Mouse (Mus musculus): ENCODE measurements at regions not wholly inside any gene's neighbourhood (a gene's known extent, or its start where the extent isn't known, plus 50 kb on each side); places are given as distances from the start of the nearest gene placed in this dataset.

DNA sequence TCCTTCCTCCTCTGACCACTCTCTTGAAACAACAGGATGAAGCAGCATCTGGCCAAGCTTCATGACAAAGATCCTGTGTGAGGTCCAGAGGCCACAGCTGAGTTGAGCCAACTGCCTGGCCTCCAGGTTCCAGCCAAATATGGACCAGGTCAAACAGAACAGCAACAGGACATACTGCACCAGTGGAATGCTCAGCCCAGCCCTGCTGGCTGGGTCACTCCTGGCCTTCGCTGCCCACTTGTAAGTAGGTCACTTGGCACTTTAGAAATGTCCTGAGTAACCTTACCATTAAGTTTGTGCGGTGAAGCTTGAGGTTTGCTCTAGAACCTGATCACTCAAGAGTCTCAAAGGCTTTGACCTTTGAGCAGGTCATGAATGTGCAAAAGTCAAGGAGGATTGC is 96.9 kb downstream of the Snx19 start:
- no peak for DNase-seq (ENCODE audit: low spot score in 2 of 2)

DNA sequence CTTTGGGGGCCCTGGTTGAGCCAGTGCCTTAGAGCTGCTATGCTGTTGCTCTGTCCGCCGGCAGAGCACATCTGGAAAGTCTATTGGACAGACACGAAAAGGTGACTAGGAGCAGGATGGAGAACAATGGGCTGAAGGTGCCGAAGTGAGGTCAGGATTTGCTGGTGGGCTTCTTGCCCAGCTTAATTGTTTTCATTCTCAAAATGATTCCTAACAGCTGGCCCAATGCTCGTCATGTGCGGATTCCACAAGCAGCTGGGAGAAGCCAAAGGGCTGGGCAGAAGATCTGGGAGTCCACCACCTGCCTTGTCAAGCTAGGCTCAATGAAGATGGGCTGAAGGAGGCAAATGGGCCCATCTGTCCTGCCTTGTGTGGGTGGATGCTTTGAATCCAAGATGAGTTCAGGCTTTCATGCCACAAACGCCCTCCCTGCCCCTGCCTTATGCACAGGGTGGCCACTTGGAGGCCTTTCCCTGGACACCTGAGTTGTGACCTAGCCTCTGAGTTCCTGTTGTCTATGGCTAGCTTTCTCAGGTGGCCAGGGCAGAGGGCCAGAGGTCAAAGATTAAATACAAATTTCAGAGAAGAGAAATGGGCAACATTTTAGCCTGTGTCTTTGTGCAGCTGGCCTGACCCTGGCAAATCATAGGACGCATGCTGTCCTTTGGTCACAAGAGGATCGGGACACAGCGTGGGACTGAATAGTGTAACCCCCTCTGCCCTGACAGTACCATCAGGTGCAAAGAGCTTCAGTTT is 95.9 kb downstream of the Snx19 start:
- no peak for DNase-seq (ENCODE audit: low spot score in 2 of 2)

DNA sequence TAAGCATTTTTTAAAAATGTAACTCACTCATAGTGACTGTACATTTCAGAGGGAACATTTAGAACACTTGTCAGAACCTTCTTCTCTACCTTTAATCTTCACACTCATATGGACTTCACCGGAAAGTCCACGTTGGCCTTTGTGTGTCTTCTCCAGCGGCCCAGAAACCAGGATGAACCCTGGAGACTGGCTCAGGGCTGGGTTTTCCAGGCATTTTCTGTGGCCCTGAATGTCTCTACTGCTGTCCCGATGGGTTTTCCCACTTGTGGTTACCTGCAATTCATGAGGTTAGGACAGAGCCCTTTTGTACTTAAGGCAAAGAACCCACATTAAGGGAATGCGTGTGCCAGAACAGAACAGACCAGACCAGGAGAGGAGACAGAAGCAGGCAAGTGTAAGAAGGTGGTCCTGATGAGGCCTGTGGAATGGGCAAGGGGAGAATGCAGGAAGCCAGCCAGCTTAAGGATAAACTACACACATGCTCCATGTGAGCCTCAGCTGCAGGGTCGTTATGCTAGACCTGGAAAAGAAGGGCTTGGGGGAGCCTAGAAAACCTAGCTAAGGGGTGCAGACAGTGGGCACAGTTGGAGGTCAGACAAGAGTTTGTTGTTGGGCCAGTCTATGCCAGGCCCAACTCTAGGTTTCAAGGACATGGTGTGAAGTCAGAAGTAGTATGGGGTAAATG is 94.8 kb downstream of the Snx19 start:
- no peak for DNase-seq (ENCODE audit: low spot score in 2 of 2)

GRCm38 (mm10) chr9:30520853-30521439 is 94.0 kb downstream of the Snx19 start:
- DNase-seq (ENCODE audit: low spot score in 2 of 2) = peak; percentile 14 to 23

DNA sequence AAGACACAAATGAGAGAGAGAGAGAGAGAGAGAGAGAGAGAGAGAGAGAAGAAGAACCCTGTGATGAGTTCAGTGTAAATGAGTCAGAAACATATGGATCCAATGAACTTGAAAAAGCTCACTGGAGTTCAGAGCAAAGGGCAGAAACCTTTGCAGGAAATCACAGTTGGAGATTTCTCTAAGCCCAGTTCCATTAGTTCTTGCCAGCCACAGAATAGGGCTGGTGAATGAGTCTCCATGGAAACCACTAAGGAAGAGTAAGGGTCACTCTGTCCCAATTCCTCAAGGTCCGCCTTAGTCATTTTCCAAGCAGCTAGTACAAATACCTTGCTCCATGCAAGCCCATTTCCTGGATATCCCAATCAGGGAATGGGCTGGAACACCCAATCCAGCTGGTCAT is 93.2 kb downstream of the Snx19 start:
- DNase-seq (ENCODE audit: low spot score in 2 of 2) = no peak

DNA sequence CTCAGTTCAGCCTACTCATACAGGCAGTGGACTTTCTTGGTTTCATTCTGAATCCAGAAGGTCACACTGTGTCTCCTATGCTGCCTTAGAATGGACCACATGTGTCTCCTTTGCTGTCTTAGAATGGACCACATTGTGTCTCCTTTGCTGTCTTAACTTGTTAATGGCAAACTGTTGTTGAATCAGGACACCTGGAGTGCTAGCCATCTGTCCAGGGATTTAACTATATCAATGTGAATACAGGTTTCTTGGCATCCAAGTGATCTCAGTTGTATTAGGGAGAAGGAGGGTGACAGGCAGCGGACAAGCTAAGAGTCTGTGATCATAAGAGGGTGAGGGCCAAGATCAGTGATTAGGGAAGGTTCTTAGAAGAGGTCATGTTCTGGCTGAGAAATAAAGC is 92.3 kb downstream of the Snx19 start:
- no peak for DNase-seq (ENCODE audit: low spot score in 2 of 2)
